Mouse (Mus musculus) stomach, postnatal 0 days (tissue): ENCODE results near the gene Sec14l1.

Source experiments
- CTCF ChIP-seq: IDR thresholded peaks from 2 replicates; pipeline ENCODE4 v1.5.1; 2016; ENCODE audit warnings: antibody characterized with exemption, low read depth, mild to moderate bottlenecking, moderate library complexity
- EP300 ChIP-seq: optimal IDR thresholded peaks from 2 replicates; pipeline ENCODE3; 2016; ENCODE audit warnings: antibody characterized with exemption

- TF ChIP-seq CTCF: no peak
- no peak for TF ChIP-seq EP300
These were observed 615 bp downstream of the Sec14l1 start for GRCm38 (mm10) chr11:117115346-117116219.
